Mouse (Mus musculus): ENCODE results near the gene Cnot2. TPM values are rescaled to one million over a fixed set of nuclear protein-coding genes. Genes with fewer than 3 reads are reported as not detected.
"Not testable (repeated sequence)": the region's sequence is repeated elsewhere in the genome, so short reads cannot be mapped to it uniquely, and the experiment has no call there.

Cnot2 gene
- 128 and 129 TPM in 2 replicates for polyA plus RNA-seq (2015; fragmentation: Nextera tagmentation; extraction: Ambion mirVana)

DNA sequence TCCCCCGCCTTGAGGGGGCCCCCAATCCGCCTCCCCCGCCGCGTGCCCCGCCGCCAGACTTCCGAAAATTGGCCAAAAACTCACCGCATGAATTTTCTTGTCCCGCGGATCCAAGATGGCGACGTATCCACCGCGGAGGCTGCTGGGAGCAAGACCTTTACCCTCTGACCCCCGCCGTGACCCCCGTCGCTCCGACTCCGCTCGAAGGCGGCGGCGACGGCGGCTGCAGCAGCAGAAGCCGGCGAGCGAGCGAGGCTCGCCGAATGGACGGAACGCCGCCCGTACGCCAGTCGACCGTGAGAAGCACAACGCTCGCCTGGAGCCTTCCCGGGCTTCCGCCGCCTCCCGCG lies at the start of gene Cnot2:
Gene Cnot2, minus strand, starts transcription at position 143 of the 350 bp plus-strand sequence.
- peak within 1 kb of the TSS; percentile 95 for H3K4me3 ChIP-seq
- peak within 1 kb of the TSS; percentile 71 for H3K4me2 ChIP-seq (replicated peaks)
- peak within 1 kb of the TSS; percentile 98 for H3K9ac ChIP-seq
- H3K4me1 ChIP-seq = peaks cover 23% of the 10 kb centered on the region
- H3K36me3 ChIP-seq = peaks cover 8% of the 10 kb centered on the region
- H3K27me3 ChIP-seq = no peaks in the 10 kb centered on the region
- peak within 1 kb of the TSS; percentile 99 for H3K27ac ChIP-seq
- ATAC-seq (ENCODE audit: low FRiP score, low read depth) = peak; percentile 89
- no peaks in the 10 kb centered on the region for H3K9me3 ChIP-seq
- WGBS = under 1% methylated on average over 47 of the region's 47 CpGs

GRCm38 (mm10) chr10:116628926-116629325 lies 47.6 kb upstream of the Cnot2 start:
- Histone ChIP-seq H3K36me3 (no peaks in the 10 kb centered on the region), H3K4me3 (no peak overlapping the region), H3K4me2 (replicated peaks) (no peak overlapping the region), H3K9me3 (no peaks in the 10 kb centered on the region), H3K27me3 (no peaks in the 10 kb centered on the region), H3K4me1 (peaks cover 13% of the 10 kb centered on the region; the same call in 1 of the 2 replicates), H3K27ac (no peak overlapping the region), H3K9ac (no peak overlapping the region)
- ATAC-seq (ENCODE audit: low FRiP score, low read depth) = no peak
- WGBS = 79% methylated on average over 5 of the region's 5 CpGs

- WGBS = 94% methylated on average over 1 of the region's 1 CpGs
Observed at GRCm38 (mm10) chr10:116626009-116626408, 44.7 kb upstream of the Cnot2 start.

GRCm38 (mm10) chr10:116613250-116613649 lies 31.9 kb upstream of the Cnot2 start:
- not testable (repeated sequence) for H3K4me3 ChIP-seq; H3K4me1 ChIP-seq; H3K9ac ChIP-seq; H3K27me3 ChIP-seq; H3K9me3 ChIP-seq; H3K27ac ChIP-seq; H3K4me2 ChIP-seq (replicated peaks); H3K36me3 ChIP-seq; ATAC-seq (ENCODE audit: low FRiP score, low read depth)
- 93% methylated on average over 9 of the region's 10 CpGs for WGBS

More at GRCm38 (mm10) chr10:116626009-116626408, 44.7 kb upstream of the Cnot2 start:
- no peak overlapping the region for H3K4me3 ChIP-seq
- no peak overlapping the region for H3K9ac ChIP-seq
- no peaks in the 10 kb centered on the region for H3K36me3 ChIP-seq
- H3K4me1 ChIP-seq = no peaks in the 10 kb centered on the region
- peaks cover 10% of the 10 kb centered on the region; the same call in 1 of the 2 replicates for H3K9me3 ChIP-seq
- H3K27ac ChIP-seq = no peak overlapping the region
- H3K27me3 ChIP-seq = no peaks in the 10 kb centered on the region
- ATAC-seq (ENCODE audit: low FRiP score, low read depth) = no peak
- no peak overlapping the region for H3K4me2 ChIP-seq (replicated peaks)

- Histone ChIP-seq H3K27me3 (no peaks in the 10 kb centered on the region), H3K27ac (no peak overlapping the region), H3K4me2 (replicated peaks) (no peak overlapping the region), H3K9ac (no peak overlapping the region), H3K9me3 (no peaks in the 10 kb centered on the region), H3K4me3 (no peak overlapping the region), H3K4me1 (no peaks in the 10 kb centered on the region), H3K36me3 (no peaks in the 10 kb centered on the region)
- 93% methylated on average over 4 of the region's 4 CpGs for WGBS
- no peak for ATAC-seq (ENCODE audit: low FRiP score, low read depth)
Observed at GRCm38 (mm10) chr10:116604905-116605162, 23.5 kb upstream of the Cnot2 start.

DNA sequence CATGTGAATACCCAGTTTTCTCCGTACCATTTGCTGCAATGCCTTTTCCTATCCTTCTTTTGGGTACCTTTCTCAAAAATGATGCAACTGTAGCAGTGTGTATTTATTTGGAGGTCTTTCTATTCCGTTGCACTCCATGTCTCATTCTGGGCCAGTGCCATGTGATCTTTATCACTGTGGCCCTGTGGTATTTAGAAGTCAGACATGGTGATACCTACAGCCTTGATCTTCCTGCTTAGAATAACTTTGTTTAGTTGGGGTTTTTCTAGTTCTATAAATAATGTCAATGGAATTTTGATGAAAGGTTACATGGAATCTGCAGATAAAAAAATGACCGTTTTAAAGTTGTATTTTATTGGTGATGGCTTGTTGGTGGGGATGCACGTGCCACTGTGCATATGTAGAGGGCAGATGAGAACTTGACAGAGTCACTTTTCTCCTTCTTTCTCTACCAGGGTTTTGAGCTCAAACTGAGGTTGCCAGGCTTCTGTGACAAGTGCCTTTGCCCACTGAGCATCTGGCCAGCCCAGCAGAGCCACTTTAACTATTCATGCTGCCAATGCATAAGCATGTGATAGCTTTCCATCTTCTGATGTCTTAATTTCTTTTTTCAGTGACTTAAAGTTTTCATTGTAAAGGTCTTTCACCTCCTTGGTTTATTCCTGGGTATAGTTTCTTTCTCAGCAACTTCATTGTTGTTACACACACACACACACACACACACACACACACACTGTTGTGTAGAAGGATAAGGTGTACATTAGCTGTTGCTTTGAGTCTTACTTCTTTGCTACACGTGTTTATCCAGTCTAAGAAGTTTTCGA lies 23.0 kb upstream of the Cnot2 start:
- WGBS = 87% methylated on average over 6 of the region's 6 CpGs
- H3K4me2 ChIP-seq (replicated peaks) = no peak overlapping the region
- H3K9me3 ChIP-seq = no peaks in the 10 kb centered on the region
- H3K36me3 ChIP-seq = no peaks in the 10 kb centered on the region
- H3K4me1 ChIP-seq = no peaks in the 10 kb centered on the region
- no peak for ATAC-seq (ENCODE audit: low FRiP score, low read depth)
- no peaks in the 10 kb centered on the region for H3K27me3 ChIP-seq
- H3K9ac ChIP-seq = no peak overlapping the region
- no peak overlapping the region for H3K4me3 ChIP-seq
- H3K27ac ChIP-seq = no peak overlapping the region

- WGBS = 90% methylated on average over 14 of the region's 14 CpGs
- H3K27ac ChIP-seq = no peak overlapping the region
- H3K36me3 ChIP-seq = no peaks in the 10 kb centered on the region
- no peak overlapping the region for H3K4me3 ChIP-seq
- ATAC-seq (ENCODE audit: low FRiP score, low read depth) = no peak
- H3K9me3 ChIP-seq = no peaks in the 10 kb centered on the region; the same call in 1 of the 2 replicates
- H3K4me1 ChIP-seq = no peaks in the 10 kb centered on the region
- no peak overlapping the region for H3K9ac ChIP-seq
- no peaks in the 10 kb centered on the region for H3K27me3 ChIP-seq
- H3K4me2 ChIP-seq (replicated peaks) = no peak overlapping the region
Observed at GRCm38 (mm10) chr10:116599056-116599850, 17.9 kb upstream of the Cnot2 start.

DNA sequence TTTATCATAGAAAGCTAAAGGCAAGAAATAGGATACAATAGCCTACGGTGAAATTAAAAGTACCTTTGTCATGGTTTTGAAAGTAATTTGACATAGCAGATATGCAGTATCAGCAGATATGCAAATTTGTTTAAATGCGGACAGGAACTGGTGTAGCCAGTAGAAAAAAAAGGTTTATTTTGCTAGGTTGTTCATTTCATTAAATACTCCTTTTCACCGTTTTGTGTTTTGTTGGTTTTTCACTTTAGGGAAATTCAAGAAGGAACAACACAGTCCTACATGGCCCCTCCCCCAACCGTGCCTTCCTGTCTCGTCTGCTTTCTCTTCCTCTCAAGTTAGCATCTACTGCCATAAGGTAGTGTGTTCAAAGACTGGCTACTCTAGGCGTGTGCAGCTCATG lies 1.4 kb upstream of the Cnot2 start:
- H3K4me1 ChIP-seq = peaks cover 16% of the 10 kb centered on the region
- 19% methylated on average over 6 of the region's 6 CpGs for WGBS
- H3K36me3 ChIP-seq = peaks cover 14% of the 10 kb centered on the region
- peak overlapping the region; percentile 95 for H3K4me3 ChIP-seq
- H3K9ac ChIP-seq = no peak overlapping the region
- no peak for ATAC-seq (ENCODE audit: low FRiP score, low read depth)
- H3K27me3 ChIP-seq = no peaks in the 10 kb centered on the region
- H3K27ac ChIP-seq = no peak overlapping the region
- peak overlapping the region; percentile 71 for H3K4me2 ChIP-seq (replicated peaks)
- no peaks in the 10 kb centered on the region for H3K9me3 ChIP-seq

- under 1% methylated on average over 48 of the region's 67 CpGs for WGBS
- ATAC-seq (ENCODE audit: low FRiP score, low read depth) = peak; percentile 76
- no peaks in the 10 kb centered on the region for H3K27me3 ChIP-seq
Observed at GRCm38 (mm10) chr10:116581719-116582481, 589 bp upstream of the Cnot2 start.

DNA sequence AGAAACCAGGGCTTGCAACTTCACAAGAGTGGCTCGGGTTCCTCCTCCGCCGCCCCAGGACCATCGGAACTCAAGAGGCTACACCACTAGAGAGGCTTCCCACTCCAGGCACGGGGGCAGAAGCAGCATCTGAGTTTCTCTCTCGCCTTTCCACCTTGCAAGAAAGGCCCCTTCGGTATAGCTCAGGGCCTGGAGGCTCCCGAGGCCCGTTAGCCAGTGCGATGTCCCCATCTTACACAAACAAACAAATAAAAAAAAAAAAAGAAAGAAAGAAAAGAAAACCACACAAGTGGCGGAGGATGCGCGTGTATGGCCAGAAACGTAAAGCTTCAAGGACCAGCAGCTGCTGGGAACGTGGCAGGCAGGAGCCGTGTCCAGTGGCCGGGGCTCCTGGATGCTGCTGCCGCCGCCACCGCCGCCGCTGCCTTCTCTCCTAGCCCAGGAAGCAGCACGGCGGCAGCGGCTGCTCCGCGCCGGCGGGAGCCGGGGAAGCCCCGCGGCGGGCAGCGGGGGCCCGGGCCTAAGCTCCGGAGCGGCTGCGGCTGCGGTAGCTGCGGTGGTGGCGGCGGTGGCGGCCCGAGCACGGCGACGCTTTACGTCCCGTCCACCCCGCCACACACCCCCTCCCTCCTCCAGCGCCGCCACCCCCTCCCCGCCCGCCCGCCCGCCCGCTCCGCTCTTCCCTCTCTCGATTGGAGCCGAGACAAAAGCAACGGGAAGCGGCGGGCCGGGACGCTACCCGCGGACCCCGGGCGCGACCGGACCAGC lies 536 bp downstream of the Cnot2 start:
- H3K27me3 ChIP-seq = no peaks in the 10 kb centered on the region
- H3K4me2 ChIP-seq (replicated peaks) = peak overlapping the region; percentile 69
- no peaks in the 10 kb centered on the region for H3K9me3 ChIP-seq
- peak overlapping the region; percentile 95 for H3K4me3 ChIP-seq
- H3K36me3 ChIP-seq = peaks cover 8% of the 10 kb centered on the region
- peak overlapping the region; percentile 98 for H3K9ac ChIP-seq
- WGBS = under 1% methylated on average over 51 of the region's 71 CpGs
- peaks cover 24% of the 10 kb centered on the region for H3K4me1 ChIP-seq
- ATAC-seq (ENCODE audit: low FRiP score, low read depth) = peak; percentile 75
- peak overlapping the region; percentile 99 for H3K27ac ChIP-seq

More at GRCm38 (mm10) chr10:116581719-116582481, 589 bp upstream of the Cnot2 start:
- Histone ChIP-seq H3K4me3 (peak overlapping the region; percentile 95), H3K9ac (peak overlapping the region; percentile 98), H3K4me2 (replicated peaks) (peak overlapping the region; percentile 71), H3K9me3 (no peaks in the 10 kb centered on the region), H3K36me3 (peaks cover 10% of the 10 kb centered on the region), H3K27ac (peak overlapping the region; percentile 99), H3K4me1 (peaks cover 20% of the 10 kb centered on the region)

DNA sequence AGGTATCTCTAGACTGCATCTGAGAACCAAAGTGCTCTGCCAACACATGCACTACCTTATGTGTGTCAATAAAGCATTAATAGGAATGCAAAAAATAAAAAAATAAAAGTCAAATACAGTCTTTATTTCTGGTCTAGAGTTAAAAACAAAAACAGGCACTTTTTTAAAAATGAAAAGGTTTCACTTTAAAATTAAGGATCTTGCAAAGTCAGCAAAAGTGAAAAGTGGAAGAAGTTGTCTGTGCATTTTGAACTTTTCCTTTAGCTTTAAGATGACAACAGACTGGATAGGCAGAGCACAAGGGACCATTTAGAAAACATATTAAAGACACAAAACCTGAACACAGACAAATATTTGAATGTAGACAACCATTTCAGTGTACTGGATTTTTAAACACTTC lies 1.8 kb downstream of the Cnot2 start:
- peaks cover 27% of the 10 kb centered on the region for H3K4me1 ChIP-seq
- H3K27ac ChIP-seq = no peak overlapping the region
- H3K36me3 ChIP-seq = peaks cover 5% of the 10 kb centered on the region
- H3K4me3 ChIP-seq = peak overlapping the region; percentile 95
- H3K9ac ChIP-seq = no peak overlapping the region
- no peaks in the 10 kb centered on the region for H3K27me3 ChIP-seq
- peak overlapping the region; percentile 48 for H3K4me2 ChIP-seq (replicated peaks)
- no peak for ATAC-seq (ENCODE audit: low FRiP score, low read depth)
- H3K9me3 ChIP-seq = no peaks in the 10 kb centered on the region

All from limb, embryonic 13.5 days (tissue).